Mouse (Mus musculus) liver, adult (tissue): ENCODE measurements around the gene Ccdc6.

Source experiments
- GATA4 ChIP-seq: IDR thresholded peaks from 2 replicates; pipeline ENCODE4 v1.6.1; 2014; ENCODE audit warnings: mild to moderate bottlenecking, low read length; ENCODE audit not compliant: insufficient replicate concordance

Gene Ccdc6

DNA sequence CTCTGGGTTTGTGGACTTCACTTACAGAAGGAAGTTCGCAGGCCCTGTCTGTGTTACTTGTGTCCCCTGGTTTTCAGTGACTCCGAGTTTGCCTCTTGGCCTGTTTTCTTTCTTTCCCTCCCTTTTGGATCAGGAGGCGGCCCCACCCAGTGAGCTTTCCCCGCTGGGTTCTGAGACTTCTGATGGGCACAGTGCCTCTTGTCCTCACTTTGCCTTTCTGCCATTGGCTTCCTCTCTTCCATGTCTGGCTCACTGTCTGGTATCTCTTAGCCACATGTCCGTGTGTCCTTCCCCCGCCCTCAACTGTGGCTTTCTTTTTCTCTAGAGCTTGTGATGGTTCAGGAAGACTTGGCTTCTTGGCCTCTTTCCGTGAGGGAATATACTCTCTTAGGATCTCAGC lies 13.9 kb downstream of the Ccdc6 start:
- TF ChIP-seq GATA4, result no peak

DNA sequence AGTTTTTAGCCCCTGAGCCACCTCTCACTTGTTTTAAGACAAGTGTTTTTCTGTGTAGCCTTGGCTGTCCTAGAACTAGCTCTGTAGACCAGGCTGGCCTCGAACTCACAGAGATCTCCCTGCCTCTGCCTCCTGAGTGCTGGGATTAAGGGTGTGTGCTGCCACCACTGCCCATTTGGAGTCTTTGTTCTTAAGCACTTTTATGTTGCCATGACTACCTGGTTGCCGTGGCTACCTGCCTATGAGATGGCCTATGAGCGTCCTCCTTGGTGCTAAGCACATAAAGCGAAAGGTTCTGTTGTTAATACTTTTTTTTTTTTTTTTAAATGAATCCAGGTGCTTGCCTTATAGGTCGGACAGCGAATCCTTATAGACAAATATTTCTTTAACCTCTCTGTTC lies 14.7 kb downstream of the Ccdc6 start:
- TF ChIP-seq GATA4, result no peak

- TF ChIP-seq GATA4, result no peak
Measured at GRCm38 (mm10) chr10:70114048-70114635, 17.2 kb downstream of the Ccdc6 start.

DNA sequence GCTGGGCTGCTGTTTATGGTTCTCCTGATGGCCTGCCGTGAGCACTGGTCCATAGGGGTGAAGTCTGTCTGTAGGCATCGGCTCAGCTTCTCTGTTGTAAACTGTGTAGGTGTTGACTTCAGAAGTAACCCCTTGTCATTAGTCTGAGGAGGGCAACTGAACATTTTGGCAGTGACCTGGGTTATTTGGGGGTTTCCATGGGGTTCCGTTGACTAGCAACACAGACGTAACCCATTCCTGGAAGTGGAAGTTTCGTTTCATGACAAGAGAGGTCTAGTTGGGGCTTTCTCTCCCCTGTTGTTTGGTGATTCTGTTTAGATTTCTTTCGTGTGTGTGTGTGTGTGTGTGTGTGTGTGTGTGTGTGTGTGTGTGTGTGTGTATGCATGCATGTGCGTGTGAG lies 19.5 kb downstream of the Ccdc6 start:
- TF ChIP-seq GATA4, result no peak

DNA sequence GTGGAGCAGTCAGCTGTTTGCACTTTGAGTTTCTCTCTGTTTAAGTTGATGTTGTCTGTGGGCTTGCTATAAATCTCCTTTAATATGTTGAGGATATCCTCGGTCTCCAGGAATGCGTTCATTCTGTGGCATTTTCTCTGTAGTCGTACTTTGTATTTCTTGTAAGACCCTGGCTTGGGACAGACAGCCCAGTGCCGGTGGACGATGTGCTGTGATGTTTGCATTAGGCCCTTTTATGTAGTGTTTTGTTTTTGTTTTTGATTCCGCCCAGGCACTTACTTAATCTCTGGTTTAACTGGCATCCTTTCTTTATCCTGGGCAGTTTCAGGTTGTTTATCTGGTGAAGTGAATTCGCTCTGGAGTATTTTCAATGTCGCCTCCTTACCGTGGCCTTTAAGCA lies 22.5 kb downstream of the Ccdc6 start:
- TF ChIP-seq GATA4, result no peak

GRCm38 (mm10) chr10:70119851-70120370 lies 23.0 kb downstream of the Ccdc6 start:
- no peak for TF ChIP-seq GATA4

- TF ChIP-seq GATA4, result no peak
Measured at GRCm38 (mm10) chr10:70120671-70121405, 23.9 kb downstream of the Ccdc6 start.

DNA sequence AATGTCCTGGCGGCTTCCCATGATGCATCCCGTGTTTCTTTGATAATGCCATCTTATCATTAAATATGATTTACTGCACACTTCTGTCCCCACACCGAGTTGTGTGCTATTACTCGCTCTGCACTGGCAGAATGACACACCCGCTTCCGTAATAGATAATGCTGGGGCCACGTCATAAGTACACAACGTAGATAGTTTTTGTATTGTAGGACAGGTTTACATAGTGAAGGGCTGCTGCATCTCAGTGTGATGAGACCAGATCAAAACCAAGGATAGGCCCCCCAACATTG lies 24.4 kb downstream of the Ccdc6 start:
- TF ChIP-seq GATA4, result no peak

- no peak for TF ChIP-seq GATA4
Measured at GRCm38 (mm10) chr10:70123454-70123853, 26.5 kb downstream of the Ccdc6 start.

DNA sequence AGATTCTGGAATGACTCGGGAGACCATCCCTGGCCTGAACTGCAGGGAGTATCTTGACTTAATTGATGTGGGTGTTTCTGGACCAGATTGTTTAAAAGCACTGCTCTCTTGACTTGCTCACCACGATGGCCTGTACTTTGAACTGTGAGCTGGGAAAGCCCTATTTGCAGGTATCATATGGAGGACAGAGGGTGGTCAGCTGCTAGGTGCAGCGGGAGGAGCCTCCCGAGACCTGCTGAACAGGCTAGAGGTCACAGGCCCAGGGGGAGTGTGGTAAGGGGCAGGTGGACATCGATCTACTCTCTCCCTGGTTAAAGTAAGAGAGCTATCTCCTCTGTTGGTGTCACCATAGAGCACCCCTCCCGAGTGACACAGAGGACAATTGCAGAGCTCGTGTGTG lies 28.6 kb downstream of the Ccdc6 start:
- no peak for TF ChIP-seq GATA4

GRCm38 (mm10) chr10:70127273-70127672 lies 30.4 kb downstream of the Ccdc6 start:
- TF ChIP-seq GATA4, result no peak

DNA sequence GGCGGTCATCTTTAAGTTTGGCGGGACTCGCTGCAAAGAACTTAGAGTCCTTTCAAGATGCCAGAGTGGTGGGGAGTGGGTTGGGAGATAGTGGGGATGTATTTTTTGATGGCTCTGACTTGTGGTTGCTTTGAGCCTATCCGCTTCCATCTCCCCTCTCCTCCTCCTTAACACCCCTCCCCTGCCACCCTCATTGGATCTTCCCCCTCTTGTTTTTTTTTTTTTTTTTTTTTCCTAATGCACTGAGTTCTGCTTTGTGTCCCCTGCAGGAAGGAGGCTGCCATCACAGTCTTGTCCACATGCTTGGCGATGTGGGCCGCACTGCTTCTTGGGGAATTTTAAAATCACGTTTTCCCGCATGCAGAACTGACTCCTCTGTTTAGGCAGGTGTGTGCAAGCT lies 31.5 kb downstream of the Ccdc6 start:
- TF ChIP-seq GATA4, result no peak

GRCm38 (mm10) chr10:70132087-70132560 lies 35.2 kb downstream of the Ccdc6 start:
- no peak for TF ChIP-seq GATA4

- TF ChIP-seq GATA4, result no peak
Measured at GRCm38 (mm10) chr10:70132714-70133113, 35.8 kb downstream of the Ccdc6 start.

- no peak for TF ChIP-seq GATA4
Measured at GRCm38 (mm10) chr10:70133188-70133587, 36.3 kb downstream of the Ccdc6 start.

DNA sequence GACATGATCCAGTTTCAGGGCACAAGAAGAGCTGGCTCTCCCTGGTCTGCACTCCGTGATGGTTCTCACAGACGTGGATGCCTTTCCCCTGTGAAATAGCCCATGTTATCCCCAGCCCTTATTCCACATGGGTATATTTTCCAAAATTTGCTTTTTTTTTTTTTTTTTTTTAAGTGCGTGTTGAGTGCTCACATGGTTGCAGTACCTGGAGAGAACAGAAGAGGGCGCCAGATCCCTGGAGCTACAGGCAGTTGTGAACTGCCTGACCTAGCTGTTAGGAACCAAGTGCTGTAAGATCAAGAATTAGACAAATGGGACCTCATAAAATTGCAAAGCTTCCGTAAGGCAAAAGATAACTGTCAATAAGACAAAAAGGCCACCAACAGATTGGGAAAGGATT lies 38.8 kb downstream of the Ccdc6 start:
- TF ChIP-seq GATA4, result no peak

DNA sequence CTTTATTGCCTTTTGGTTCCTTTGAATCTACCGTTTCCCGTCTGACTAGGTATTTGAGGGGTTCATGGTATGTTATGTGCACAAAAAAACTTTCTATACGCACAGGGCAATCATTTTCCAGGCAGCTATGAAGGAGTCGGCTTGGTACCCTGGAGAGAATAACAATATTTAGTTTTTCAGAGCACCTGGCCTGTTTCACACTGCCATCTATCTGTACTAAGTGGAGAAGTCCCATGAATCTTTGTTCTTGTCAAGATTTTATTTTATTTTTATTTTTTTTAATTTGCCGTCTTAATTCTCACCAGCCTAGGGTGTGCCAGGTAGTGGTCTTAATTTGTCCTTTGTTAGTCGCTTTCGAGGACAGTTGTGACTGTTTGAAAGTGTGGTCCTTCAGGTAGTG lies 40.7 kb downstream of the Ccdc6 start:
- no peak for TF ChIP-seq GATA4
